Mouse (Mus musculus): ENCODE data around the gene Cyp27a1. TPM values are rescaled to one million over a fixed set of nuclear protein-coding genes. Genes with fewer than 3 reads are reported as not detected.
A peak's percentile ranks its signal among the peaks of the same experiment; 100 is the strongest.

Gene Cyp27a1
- polyA plus RNA-seq (2016; fragmentation: Nextera tagmentation; extraction: Ambion mirVana) = 7.4 and 8.4 TPM in 2 replicates

GRCm38 (mm10) chr1:74713099-74713858 is at the start of gene Cyp27a1:
Gene Cyp27a1 (plus strand): TSS chr1:74713574.
- Histone ChIP-seq H3K27me3 (ENCODE audit: insufficient read depth, poor library complexity, severe bottlenecking) (peaks cover 22% of the 10 kb centered on the region; the same call in 1 of the 2 replicates), H3K4me1 (replicated peaks) (peaks cover 22% of the 10 kb centered on the region), H3K36me3 (no peaks in the 10 kb centered on the region), H3K9me3 (no peaks in the 10 kb centered on the region), H3K27ac (peak within 1 kb of the TSS; percentile 86), H3K4me3 (peak within 1 kb of the TSS; percentile 73)
- 4% methylated on average over 35 of the region's 35 CpGs for WGBS
- peak; percentile 72 for DNase-seq (ENCODE audit: low spot score)

GRCm38 (mm10) chr1:74665153-74665552 is 48.2 kb upstream of the Cyp27a1 start:
- Histone ChIP-seq H3K9me3 (no peaks in the 10 kb centered on the region), H3K27ac (no peak overlapping the region), H3K4me3 (no peak overlapping the region), H3K36me3 (peaks cover 67% of the 10 kb centered on the region), H3K4me1 (replicated peaks) (peaks cover 13% of the 10 kb centered on the region), H3K27me3 (ENCODE audit: insufficient read depth, poor library complexity, severe bottlenecking) (no peaks in the 10 kb centered on the region)
- 88% methylated on average over 6 of the region's 6 CpGs for WGBS
- DNase-seq (ENCODE audit: low spot score) = no peak

DNA sequence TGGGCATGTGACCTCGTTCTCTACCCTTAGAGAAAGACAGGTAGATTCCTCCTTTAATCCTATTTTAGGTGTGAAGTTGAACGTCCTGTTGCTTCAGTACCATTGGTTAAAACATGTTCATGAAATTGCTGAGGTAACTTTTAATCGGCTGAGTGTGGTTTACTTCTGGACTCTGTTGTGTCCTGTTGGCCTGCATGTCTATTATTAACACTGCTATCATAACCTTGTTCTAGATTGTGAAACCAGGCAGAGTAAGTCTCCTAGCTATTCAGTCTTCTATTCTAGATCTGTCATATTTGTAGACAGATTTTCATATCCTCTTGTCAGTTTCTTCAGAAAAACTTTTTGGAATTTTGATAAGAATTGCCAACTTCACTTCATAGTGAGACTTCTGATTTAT is 45.0 kb upstream of the Cyp27a1 start:
- peaks cover 97% of the 10 kb centered on the region for H3K36me3 ChIP-seq
- 94% methylated on average over 3 of the region's 3 CpGs for WGBS

DNA sequence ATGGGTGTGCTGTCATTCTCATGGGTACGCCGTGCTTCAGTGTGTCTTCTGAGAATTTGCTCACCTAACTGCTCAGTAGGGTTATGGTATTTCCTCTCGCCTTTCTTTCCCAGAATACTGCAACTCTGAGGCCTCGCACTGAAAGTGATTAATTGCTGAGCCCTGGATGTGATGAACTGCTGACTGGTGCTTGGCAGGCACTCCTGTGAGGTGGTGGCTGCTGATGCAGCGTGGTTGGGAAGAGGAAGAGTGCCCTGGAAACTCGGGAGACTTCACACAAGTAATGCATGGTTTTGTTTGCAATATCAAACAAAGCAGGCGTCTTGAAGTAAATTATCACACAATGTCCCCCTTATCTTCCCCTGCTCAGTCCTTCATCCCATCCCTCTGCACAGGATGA is 40.6 kb upstream of the Cyp27a1 start:
- no peak overlapping the region for H3K27ac ChIP-seq
- 93% methylated on average over 7 of the region's 7 CpGs for WGBS
- H3K36me3 ChIP-seq = peaks cover 88% of the 10 kb centered on the region

More for the DNA sequence above, 45.0 kb upstream of the Cyp27a1 start:
- Histone ChIP-seq H3K9me3 (no peaks in the 10 kb centered on the region), H3K27me3 (ENCODE audit: insufficient read depth, poor library complexity, severe bottlenecking) (no peaks in the 10 kb centered on the region), H3K4me3 (no peak overlapping the region), H3K27ac (no peak overlapping the region), H3K4me1 (replicated peaks) (peaks cover 3% of the 10 kb centered on the region)
- DNase-seq (ENCODE audit: low spot score) = no peak

GRCm38 (mm10) chr1:74676863-74677262 is 36.5 kb upstream of the Cyp27a1 start:
- 91% methylated on average over 3 of the region's 3 CpGs for WGBS
- no peak overlapping the region for H3K4me3 ChIP-seq
- no peaks in the 10 kb centered on the region for H3K27me3 ChIP-seq (ENCODE audit: insufficient read depth, poor library complexity, severe bottlenecking)
- H3K4me1 ChIP-seq (replicated peaks) = no peaks in the 10 kb centered on the region
- no peak for DNase-seq (ENCODE audit: low spot score)
- H3K9me3 ChIP-seq = no peaks in the 10 kb centered on the region
- H3K27ac ChIP-seq = no peak overlapping the region
- peaks cover 88% of the 10 kb centered on the region for H3K36me3 ChIP-seq

More for the DNA sequence above, 40.6 kb upstream of the Cyp27a1 start:
- no peak for DNase-seq (ENCODE audit: low spot score)
- Histone ChIP-seq H3K4me1 (replicated peaks) (no peaks in the 10 kb centered on the region), H3K4me3 (no peak overlapping the region), H3K27me3 (ENCODE audit: insufficient read depth, poor library complexity, severe bottlenecking) (no peaks in the 10 kb centered on the region), H3K9me3 (no peaks in the 10 kb centered on the region)

DNA sequence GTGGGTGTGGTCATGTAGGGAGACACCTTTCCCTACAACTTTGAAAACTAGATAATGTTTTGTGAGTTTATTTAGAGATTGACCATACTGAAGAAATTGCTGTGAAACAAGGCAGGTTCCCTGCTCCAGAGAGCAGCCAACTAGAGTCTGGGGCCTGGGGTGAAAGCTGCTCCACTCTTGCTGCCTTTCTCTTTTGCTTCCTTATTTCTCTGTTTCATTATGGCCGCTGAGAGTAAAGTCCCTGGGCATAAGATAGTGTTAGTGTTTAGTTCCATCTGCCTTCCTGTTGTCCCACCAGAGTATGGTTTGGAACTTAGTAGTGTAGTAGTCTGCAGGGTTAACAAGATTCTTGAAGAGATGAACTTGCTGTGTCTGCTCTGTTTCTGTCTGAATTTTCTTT is 35.5 kb upstream of the Cyp27a1 start:
- Histone ChIP-seq H3K27me3 (ENCODE audit: insufficient read depth, poor library complexity, severe bottlenecking) (no peaks in the 10 kb centered on the region), H3K9me3 (no peaks in the 10 kb centered on the region), H3K36me3 (peaks cover 88% of the 10 kb centered on the region), H3K4me1 (replicated peaks) (no peaks in the 10 kb centered on the region), H3K27ac (no peak overlapping the region), H3K4me3 (no peak overlapping the region)
- no peak for DNase-seq (ENCODE audit: low spot score)
- 83% methylated on average over 1 of the region's 1 CpGs for WGBS

- no peaks in the 10 kb centered on the region for H3K27me3 ChIP-seq (ENCODE audit: insufficient read depth, poor library complexity, severe bottlenecking)
- H3K4me3 ChIP-seq = no peak overlapping the region
- H3K4me1 ChIP-seq (replicated peaks) = no peaks in the 10 kb centered on the region
- WGBS = 90% methylated on average over 7 of the region's 7 CpGs
- H3K9me3 ChIP-seq = no peaks in the 10 kb centered on the region
- H3K36me3 ChIP-seq = peaks cover 98% of the 10 kb centered on the region
- no peak for DNase-seq (ENCODE audit: low spot score)
- H3K27ac ChIP-seq = no peak overlapping the region
Observed at GRCm38 (mm10) chr1:74687131-74687530, 26.2 kb upstream of the Cyp27a1 start.

DNA sequence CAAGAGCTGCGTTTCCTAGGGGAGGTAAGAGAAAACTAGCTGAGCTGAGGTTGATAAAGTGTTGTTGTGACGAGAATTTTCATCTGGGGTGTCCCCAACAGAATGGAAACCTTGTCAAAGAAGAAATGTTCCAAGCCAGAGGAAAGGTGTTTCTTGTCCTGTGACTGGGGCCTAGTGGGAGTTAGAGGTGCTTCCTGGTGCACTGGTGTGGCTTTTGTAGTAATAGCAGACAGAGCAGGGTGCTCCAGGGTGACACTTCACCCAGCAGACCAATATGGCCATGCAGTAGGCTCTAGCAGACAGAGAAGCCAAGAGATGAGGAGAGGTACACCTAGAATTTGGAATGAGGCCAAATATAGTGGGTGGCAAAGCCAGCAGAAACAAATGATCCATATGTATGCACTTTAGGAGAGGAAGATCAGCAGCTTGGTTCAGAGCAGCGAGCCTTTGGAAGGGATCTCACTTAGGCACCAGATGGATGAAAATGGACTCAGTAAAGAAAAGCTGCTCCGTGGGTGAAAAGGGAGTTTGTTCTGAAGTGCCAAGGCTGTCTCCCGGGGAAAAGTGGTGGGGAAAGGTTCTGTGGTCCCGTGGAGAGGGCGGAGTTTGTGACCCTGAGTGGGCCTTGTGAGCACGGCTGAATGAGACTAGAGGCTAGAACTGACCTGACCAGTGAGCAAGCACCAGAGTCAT is 19.3 kb upstream of the Cyp27a1 start:
- WGBS = 94% methylated on average over 8 of the region's 8 CpGs
- H3K9me3 ChIP-seq = no peaks in the 10 kb centered on the region
- peaks cover 96% of the 10 kb centered on the region for H3K36me3 ChIP-seq
- H3K4me3 ChIP-seq = no peak overlapping the region
- H3K27me3 ChIP-seq (ENCODE audit: insufficient read depth, poor library complexity, severe bottlenecking) = no peaks in the 10 kb centered on the region
- no peak for DNase-seq (ENCODE audit: low spot score)
- no peak overlapping the region for H3K27ac ChIP-seq
- H3K4me1 ChIP-seq (replicated peaks) = no peaks in the 10 kb centered on the region

- H3K27me3 ChIP-seq (ENCODE audit: insufficient read depth, poor library complexity, severe bottlenecking) = no peaks in the 10 kb centered on the region
- H3K4me3 ChIP-seq = no peak overlapping the region
- DNase-seq (ENCODE audit: low spot score) = no peak
- no peaks in the 10 kb centered on the region for H3K9me3 ChIP-seq
- no peaks in the 10 kb centered on the region for H3K4me1 ChIP-seq (replicated peaks)
- WGBS = 98% methylated on average over 4 of the region's 4 CpGs
- no peak overlapping the region for H3K27ac ChIP-seq
- H3K36me3 ChIP-seq = peaks cover 95% of the 10 kb centered on the region
Observed at GRCm38 (mm10) chr1:74695836-74696235, 17.5 kb upstream of the Cyp27a1 start.

DNA sequence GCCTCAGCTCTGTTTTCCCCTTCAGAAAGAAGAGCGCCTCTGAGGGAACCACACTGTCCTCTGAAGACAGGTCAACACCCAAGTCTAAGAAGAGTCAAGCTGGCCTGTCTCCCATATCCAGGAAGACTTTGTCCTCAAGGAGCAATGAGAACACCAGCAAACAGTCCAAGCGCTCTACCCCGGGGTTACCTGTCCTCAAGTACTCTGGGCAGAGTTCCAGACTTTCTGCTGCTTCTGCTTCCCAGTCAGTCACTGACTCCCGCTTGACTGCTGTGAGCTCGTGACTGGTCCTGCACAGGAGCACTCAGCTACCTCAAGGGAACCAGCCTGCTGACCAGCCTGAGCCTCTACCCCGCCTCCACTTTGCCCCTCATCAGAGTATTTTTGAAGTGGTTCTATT is 16.0 kb upstream of the Cyp27a1 start:
- peaks cover 94% of the 10 kb centered on the region for H3K36me3 ChIP-seq
- WGBS = 95% methylated on average over 6 of the region's 6 CpGs

GRCm38 (mm10) chr1:74698353-74698752 is 15.0 kb upstream of the Cyp27a1 start:
- WGBS = 95% methylated on average over 1 of the region's 1 CpGs
- Histone ChIP-seq H3K27ac (no peak overlapping the region), H3K4me3 (no peak overlapping the region), H3K36me3 (peaks cover 94% of the 10 kb centered on the region), H3K9me3 (no peaks in the 10 kb centered on the region), H3K27me3 (ENCODE audit: insufficient read depth, poor library complexity, severe bottlenecking) (no peaks in the 10 kb centered on the region), H3K4me1 (replicated peaks) (no peaks in the 10 kb centered on the region)
- no peak for DNase-seq (ENCODE audit: low spot score)

More for the DNA sequence above, 16.0 kb upstream of the Cyp27a1 start:
- Histone ChIP-seq H3K27ac (no peak overlapping the region), H3K4me3 (no peak overlapping the region), H3K27me3 (ENCODE audit: insufficient read depth, poor library complexity, severe bottlenecking) (no peaks in the 10 kb centered on the region), H3K4me1 (replicated peaks) (no peaks in the 10 kb centered on the region), H3K9me3 (no peaks in the 10 kb centered on the region)
- no peak for DNase-seq (ENCODE audit: low spot score)

GRCm38 (mm10) chr1:74698791-74699190 is 14.6 kb upstream of the Cyp27a1 start:
- WGBS = 91% methylated on average over 1 of the region's 1 CpGs
- H3K36me3 ChIP-seq = peaks cover 90% of the 10 kb centered on the region

GRCm38 (mm10) chr1:74702142-74702553 is 11.2 kb upstream of the Cyp27a1 start:
- H3K4me1 ChIP-seq (replicated peaks) = no peaks in the 10 kb centered on the region
- no peaks in the 10 kb centered on the region for H3K27me3 ChIP-seq (ENCODE audit: insufficient read depth, poor library complexity, severe bottlenecking)
- 93% methylated on average over 6 of the region's 6 CpGs for WGBS
- no peaks in the 10 kb centered on the region for H3K9me3 ChIP-seq
- H3K36me3 ChIP-seq = peaks cover 60% of the 10 kb centered on the region
- no peak overlapping the region for H3K4me3 ChIP-seq
- no peak overlapping the region for H3K27ac ChIP-seq
- no peak for DNase-seq (ENCODE audit: low spot score)

More at GRCm38 (mm10) chr1:74698791-74699190, 14.6 kb upstream of the Cyp27a1 start:
- H3K4me3 ChIP-seq = no peak overlapping the region
- no peak overlapping the region for H3K27ac ChIP-seq
- no peaks in the 10 kb centered on the region for H3K9me3 ChIP-seq
- H3K4me1 ChIP-seq (replicated peaks) = no peaks in the 10 kb centered on the region
- DNase-seq (ENCODE audit: low spot score) = no peak
- no peaks in the 10 kb centered on the region for H3K27me3 ChIP-seq (ENCODE audit: insufficient read depth, poor library complexity, severe bottlenecking)
